Mouse (Mus musculus): ENCODE measurements around the gene Pet100. TPM values are rescaled to one million over a fixed set of nuclear protein-coding genes. Genes with fewer than 3 reads are reported as not detected.

Pet100 gene
- polyA plus RNA-seq, 1 experiment: 227 TPM

GRCm38 (mm10) chr8:3654726-3655508 lies 33.6 kb downstream of the Pet100 start:
- H3K4me3 ChIP-seq (replicated peaks; ENCODE audit: control insufficient read depth, low read depth, low read length): no peak overlapping the region
- peaks cover 12% of the 10 kb centered on the region for H3K4me1 ChIP-seq (ENCODE audit: control insufficient read depth, insufficient read depth, low read length)
- 86% methylated on average over 11 of the region's 11 CpGs for WGBS
- H3K27ac ChIP-seq (ENCODE audit: control insufficient read depth, insufficient read depth, low read depth, low read length, poor library complexity): no peak overlapping the region
- TF ChIP-seq POLR2A (IDR thresholded peaks at IDR 0.05; ENCODE audit: borderline replicate concordance, control insufficient read depth, low read depth, low read length): no peak
- TF ChIP-seq CTCF (IDR thresholded peaks at IDR 0.05; ENCODE audit: control insufficient read depth, insufficient read depth, low read length): no peak

- H3K27ac ChIP-seq (ENCODE audit: control insufficient read depth, insufficient read depth, low read depth, low read length, poor library complexity): no peak within 1 kb of the TSS
- H3K4me3 ChIP-seq (replicated peaks; ENCODE audit: control insufficient read depth, low read depth, low read length): no peak within 1 kb of the TSS
- H3K4me1 ChIP-seq (ENCODE audit: control insufficient read depth, insufficient read depth, low read length): peaks cover 12% of the 10 kb centered on the region
- TF ChIP-seq POLR2A (IDR thresholded peaks at IDR 0.05; ENCODE audit: borderline replicate concordance, control insufficient read depth, low read depth, low read length) (no peak), CTCF (IDR thresholded peaks at IDR 0.05; ENCODE audit: control insufficient read depth, insufficient read depth, low read length) (no peak)
- 73% methylated on average over 3 of the region's 3 CpGs for WGBS
These were observed 34.2 kb downstream of the Pet100 start, which contains the start of gene Retn for GRCm38 (mm10) chr8:3655526-3655925. TSS of gene Retn (plus strand) at chr8:3655770.

- WGBS: 23% methylated on average over 7 of the region's 7 CpGs
- no peak for TF ChIP-seq POLR2A (IDR thresholded peaks at IDR 0.05; ENCODE audit: borderline replicate concordance, control insufficient read depth, low read depth, low read length)
- peaks cover 17% of the 10 kb centered on the region for H3K4me1 ChIP-seq (ENCODE audit: control insufficient read depth, insufficient read depth, low read length)
- H3K4me3 ChIP-seq (replicated peaks; ENCODE audit: control insufficient read depth, low read depth, low read length): peak overlapping the region; percentile 10
- no peak overlapping the region for H3K27ac ChIP-seq (ENCODE audit: control insufficient read depth, insufficient read depth, low read depth, low read length, poor library complexity)
These were observed 35.5 kb downstream of the Pet100 start for GRCm38 (mm10) chr8:3656725-3657381.

DNA sequence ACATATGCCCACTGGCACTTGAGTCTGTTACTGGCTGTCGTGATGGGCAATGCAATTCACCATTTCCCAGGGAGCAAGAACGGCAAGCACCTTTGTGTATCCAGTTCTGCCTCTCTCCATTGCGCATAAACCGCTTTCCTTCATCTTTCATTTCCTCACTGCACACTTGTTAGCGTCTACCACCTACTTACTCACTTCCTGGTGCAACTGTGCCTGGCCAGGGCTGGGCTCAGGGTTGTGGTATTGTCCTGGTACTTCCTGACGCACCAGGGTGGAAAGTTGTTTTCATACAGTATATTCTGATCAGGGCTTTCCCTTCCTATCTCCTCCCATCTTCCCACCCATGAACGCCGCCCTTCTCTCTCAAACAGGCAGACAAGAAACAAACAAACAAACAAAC lies 39.5 kb downstream of the Pet100 start:
- Histone ChIP-seq H3K27ac (ENCODE audit: control insufficient read depth, insufficient read depth, low read depth, low read length, poor library complexity) (peak overlapping the region; percentile 89), H3K4me3 (replicated peaks; ENCODE audit: control insufficient read depth, low read depth, low read length) (peak overlapping the region; percentile 7), H3K4me1 (ENCODE audit: control insufficient read depth, insufficient read depth, low read length) (peaks cover 23% of the 10 kb centered on the region)
- WGBS: 22% methylated on average over 8 of the region's 8 CpGs
- no peak for TF ChIP-seq CTCF (IDR thresholded peaks at IDR 0.05; ENCODE audit: control insufficient read depth, insufficient read depth, low read length)

DNA sequence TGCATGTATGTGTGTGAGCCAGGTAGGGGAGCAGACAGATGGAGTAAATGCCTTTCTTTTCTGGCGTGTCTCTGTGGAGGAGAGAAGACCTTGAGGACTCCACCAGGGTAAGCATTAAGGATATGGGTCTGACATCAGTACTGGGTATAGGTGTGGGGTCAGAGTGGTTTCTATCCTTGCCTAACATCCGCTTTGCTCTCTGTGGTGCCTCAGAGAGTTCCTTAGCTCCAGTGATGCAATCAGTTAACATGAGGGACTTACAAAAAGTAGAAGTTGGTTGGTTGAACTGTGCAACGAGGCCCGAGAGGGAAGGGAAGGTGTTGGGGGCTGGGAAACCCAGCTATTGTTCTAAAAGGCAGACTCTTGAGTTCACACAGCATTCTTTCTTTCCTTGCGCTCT lies 43.1 kb downstream of the Pet100 start:
- no peak for TF ChIP-seq POLR2A (IDR thresholded peaks at IDR 0.05; ENCODE audit: borderline replicate concordance, control insufficient read depth, low read depth, low read length)
- TF ChIP-seq CTCF (IDR thresholded peaks at IDR 0.05; ENCODE audit: control insufficient read depth, insufficient read depth, low read length): no peak
- Histone ChIP-seq H3K4me1 (ENCODE audit: control insufficient read depth, insufficient read depth, low read length) (peaks cover 13% of the 10 kb centered on the region), H3K4me3 (replicated peaks; ENCODE audit: control insufficient read depth, low read depth, low read length) (no peak overlapping the region), H3K27ac (ENCODE audit: control insufficient read depth, insufficient read depth, low read depth, low read length, poor library complexity) (peak overlapping the region; percentile 95; the same call in 1 of the 2 replicates)
- WGBS: 16% methylated on average over 5 of the region's 5 CpGs

DNA sequence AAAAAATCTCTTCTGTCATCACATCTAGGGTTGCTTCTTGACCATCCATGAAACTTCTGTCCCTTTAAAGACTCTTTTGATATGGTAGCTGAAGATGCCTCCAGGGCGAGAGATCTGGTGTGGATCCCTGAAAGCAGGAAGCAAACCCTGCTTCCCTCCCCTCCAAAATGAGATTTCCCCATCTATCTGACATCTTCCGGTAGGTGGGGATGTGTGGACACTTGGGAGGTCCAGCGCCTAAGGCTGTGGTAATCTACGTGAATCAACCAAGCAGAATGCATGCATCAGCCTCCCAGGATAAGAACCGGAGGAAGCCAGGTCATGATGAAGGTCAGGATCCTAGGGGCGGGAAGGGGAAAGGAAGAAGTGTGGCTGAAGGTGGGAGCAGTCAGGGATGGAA lies 44.2 kb downstream of the Pet100 start, which contains the start of gene Mcemp1:
Gene Mcemp1, plus strand, starts transcription at position 248 of the 400 bp plus-strand sequence.
- peak within 1 kb of the TSS; percentile 95 for H3K27ac ChIP-seq (ENCODE audit: control insufficient read depth, insufficient read depth, low read depth, low read length, poor library complexity)
- 44% methylated on average over 6 of the region's 6 CpGs for WGBS
- peaks cover 11% of the 10 kb centered on the region for H3K4me1 ChIP-seq (ENCODE audit: control insufficient read depth, insufficient read depth, low read length)
- TF ChIP-seq CTCF (IDR thresholded peaks at IDR 0.05; ENCODE audit: control insufficient read depth, insufficient read depth, low read length) (no peak), POLR2A (IDR thresholded peaks at IDR 0.05; ENCODE audit: borderline replicate concordance, control insufficient read depth, low read depth, low read length) (no peak; the same call in 1 of the 2 replicates)
- H3K4me3 ChIP-seq (replicated peaks; ENCODE audit: control insufficient read depth, low read depth, low read length): peak within 1 kb of the TSS; percentile 82

- peak overlapping the region; percentile 64 for H3K27ac ChIP-seq (ENCODE audit: control insufficient read depth, insufficient read depth, low read depth, low read length, poor library complexity)
- H3K4me1 ChIP-seq (ENCODE audit: control insufficient read depth, insufficient read depth, low read length): no peaks in the 10 kb centered on the region; the same call in 1 of the 2 replicates
- WGBS: 10% methylated on average over 2 of the region's 2 CpGs
- TF ChIP-seq POLR2A (IDR thresholded peaks at IDR 0.05; ENCODE audit: borderline replicate concordance, control insufficient read depth, low read depth, low read length) (no peak), CTCF (IDR thresholded peaks at IDR 0.05; ENCODE audit: control insufficient read depth, insufficient read depth, low read length) (no peak)
- peak overlapping the region; percentile 59 for H3K4me3 ChIP-seq (replicated peaks; ENCODE audit: control insufficient read depth, low read depth, low read length)
These were observed 49.0 kb downstream of the Pet100 start for GRCm38 (mm10) chr8:3670388-3670787.

DNA sequence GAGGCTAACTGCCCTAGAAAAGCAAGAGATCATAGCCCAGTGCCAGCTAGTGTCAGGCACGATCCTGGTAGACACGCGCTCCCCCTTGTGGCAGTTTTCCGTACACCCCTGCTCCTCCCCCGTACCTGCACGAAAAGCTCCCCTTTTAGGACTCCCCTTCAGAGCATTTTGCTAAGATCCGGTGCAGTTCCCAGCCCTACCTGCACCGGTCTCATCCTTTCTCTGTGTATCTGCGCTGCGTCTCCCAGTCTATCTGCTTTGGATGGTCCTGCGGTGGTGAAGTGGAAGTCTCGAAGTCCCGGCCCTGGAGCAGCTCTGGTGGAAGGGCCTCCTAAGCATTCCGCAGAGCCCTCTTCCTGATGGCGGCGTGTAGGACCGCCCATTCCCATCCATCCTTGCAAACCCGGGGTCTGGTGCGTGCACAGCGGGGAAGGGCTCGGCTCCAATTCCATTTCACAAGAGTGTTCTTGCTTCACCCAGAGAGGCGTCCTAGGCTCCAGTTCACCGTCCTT lies 50.7 kb downstream of the Pet100 start, which contains the start of gene Fcor:
Gene Fcor, minus strand, starts transcription at position 383 of the 512 bp plus-strand sequence.
- H3K27ac ChIP-seq (ENCODE audit: control insufficient read depth, insufficient read depth, low read depth, low read length, poor library complexity): peak within 1 kb of the TSS; percentile 17
- TF ChIP-seq CTCF (IDR thresholded peaks at IDR 0.05; ENCODE audit: control insufficient read depth, insufficient read depth, low read length) (peak; percentile 95), POLR2A (IDR thresholded peaks at IDR 0.05; ENCODE audit: borderline replicate concordance, control insufficient read depth, low read depth, low read length) (peak; percentile 31; the same call in 1 of the 2 replicates)
- H3K4me1 ChIP-seq (ENCODE audit: control insufficient read depth, insufficient read depth, low read length): no peaks in the 10 kb centered on the region; the same call in 1 of the 2 replicates
- H3K4me3 ChIP-seq (replicated peaks; ENCODE audit: control insufficient read depth, low read depth, low read length): peak within 1 kb of the TSS; percentile 63
- WGBS: under 1% methylated on average over 23 of the region's 23 CpGs

Measured in bone marrow, adult 2 months (tissue).